Mouse (Mus musculus) kidney, embryonic 15.5 days (tissue): ENCODE data around the gene Hadhb. TPM values are rescaled to one million over a fixed set of nuclear protein-coding genes. Genes with fewer than 3 reads are reported as not detected.

Experiments
- ATAC-seq: fragments of 200-750 bp; cut with Nextera tagmentation; replicated peaks from 2 replicates; pipeline ENCODE4 v1.8.0; 2017; ENCODE audit warnings: moderate TSS enrichment; ENCODE audit not compliant: low FRiP score
- H3K27ac ChIP-seq: fragments of 300-500 bp; sonication (generic); 2 replicates; pipeline ENCODE4 v1.5.1; 2015; ENCODE audit warnings: mild to moderate bottlenecking, inconsistent platforms
- H3K27me3 ChIP-seq: fragments of 300-500 bp; sonication (generic); 2 replicates; pipeline ENCODE4 v1.6.1; 2015; ENCODE audit warnings: inconsistent platforms
- H3K36me3 ChIP-seq: fragments of 300-500 bp; sonication (generic); 2 replicates; pipeline ENCODE4 v1.6.1; 2015; ENCODE audit warnings: inconsistent platforms
- H3K4me1 ChIP-seq: fragments of 300-500 bp; sonication (generic); 2 replicates; pipeline ENCODE4 v1.6.1; 2015; ENCODE audit warnings: inconsistent platforms
- H3K4me2 ChIP-seq: fragments of 300-500 bp; sonication (generic); 2 replicates; pipeline ENCODE4 v1.6.1; 2015; ENCODE audit warnings: moderate library complexity, mild to moderate bottlenecking, inconsistent platforms
- H3K4me3 ChIP-seq: fragments of 300-500 bp; sonication (generic); replicated peaks from 2 replicates; pipeline ENCODE4 v1.5.1; 2015; ENCODE audit warnings: mild to moderate bottlenecking, inconsistent platforms
- H3K9ac ChIP-seq: fragments of 300-500 bp; sonication (generic); 2 replicates; pipeline ENCODE4 v1.6.1; 2015; ENCODE audit warnings: mild to moderate bottlenecking, inconsistent platforms
- H3K9me3 ChIP-seq: fragments of 300-500 bp; sonication (generic); replicated peaks from 2 replicates; pipeline ENCODE4 v1.6.1; 2016; ENCODE audit warnings: inconsistent platforms
- WGBS: fragments of 180-500 bp; shearing (Covaris S2); methylation state at CpG from one replicate; pipeline ENCODE4 v1.1.7; 2015; ENCODE audit warnings: mixed read lengths; 5-methylcytosine and 5-hydroxymethylcytosine counted together
- polyA plus RNA-seq: library from polyadenylated mRNA; unstranded; fragments of >200 nt; fragmentation: Nextera tagmentation; extraction: Ambion mirVana; gene quantifications from 2 replicates; pipeline ENCODE4 v1.2.1, GENCODE M21; 2015

The Hadhb gene
- polyA plus RNA-seq, 1 experiment from 2014 or later = 157 TPM

DNA sequence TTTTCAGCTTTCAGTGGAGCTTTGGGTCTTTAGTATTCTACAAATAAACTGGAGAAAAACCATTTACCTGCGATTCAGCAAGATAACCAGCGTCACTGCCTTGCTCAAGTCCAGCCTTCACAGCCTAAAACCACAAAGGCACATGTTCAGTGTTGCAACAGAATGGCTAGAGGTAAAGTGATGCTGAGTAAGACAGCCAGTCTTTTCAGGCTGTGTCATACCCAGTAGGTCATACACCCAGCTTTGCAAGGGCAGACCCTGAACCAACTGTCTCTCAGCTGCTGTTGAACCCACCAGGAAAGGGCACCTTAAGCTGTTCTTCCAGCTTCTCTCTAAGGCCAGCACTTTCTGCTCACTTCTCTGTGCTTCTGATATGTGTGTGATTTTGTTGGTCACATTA is 22.9 kb upstream of the Hadhb start:
- no peak for ATAC-seq
- H3K9ac ChIP-seq = no peak overlapping the region
- H3K36me3 ChIP-seq = peaks cover 87% of the 10 kb centered on the region
- no peak overlapping the region for H3K4me3 ChIP-seq
- no peaks in the 10 kb centered on the region for H3K4me1 ChIP-seq
- no peak overlapping the region for H3K27ac ChIP-seq
- 96% methylated on average over 2 of the region's 2 CpGs for WGBS
- H3K9me3 ChIP-seq = no peaks in the 10 kb centered on the region
- no peaks in the 10 kb centered on the region for H3K27me3 ChIP-seq
- no peak overlapping the region for H3K4me2 ChIP-seq

DNA sequence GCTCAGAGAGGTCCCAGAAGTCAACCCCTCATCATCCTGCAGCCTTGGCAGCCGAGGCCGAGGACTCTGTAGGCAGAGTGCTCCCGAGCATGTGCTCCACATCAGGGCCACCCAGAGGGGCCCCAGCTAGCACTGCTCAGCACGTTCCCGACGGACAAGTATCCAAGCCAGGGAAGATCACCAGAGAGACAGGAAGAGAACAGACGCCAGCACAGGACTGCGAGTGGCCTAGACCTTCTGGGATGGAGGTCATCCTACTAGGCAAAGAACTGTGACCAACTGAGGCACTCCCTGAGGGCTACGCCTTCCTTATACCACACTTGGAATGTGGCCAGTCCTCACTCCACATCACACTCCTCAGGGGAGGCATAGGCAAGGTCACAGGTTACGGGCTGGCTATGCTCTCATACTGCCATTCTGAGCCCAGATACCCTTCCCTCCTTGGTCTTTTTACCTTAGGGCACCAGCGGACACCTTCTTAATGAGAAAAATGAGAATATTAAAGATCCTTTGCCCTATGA is 19.3 kb upstream of the Hadhb start:
- 88% methylated on average over 11 of the region's 11 CpGs for WGBS
- Histone ChIP-seq H3K27me3 (no peaks in the 10 kb centered on the region), H3K4me3 (no peak overlapping the region), H3K27ac (no peak overlapping the region), H3K4me1 (no peaks in the 10 kb centered on the region), H3K9me3 (no peaks in the 10 kb centered on the region), H3K9ac (no peak overlapping the region), H3K36me3 (peaks cover 86% of the 10 kb centered on the region), H3K4me2 (no peak overlapping the region)
- no peak for ATAC-seq

DNA sequence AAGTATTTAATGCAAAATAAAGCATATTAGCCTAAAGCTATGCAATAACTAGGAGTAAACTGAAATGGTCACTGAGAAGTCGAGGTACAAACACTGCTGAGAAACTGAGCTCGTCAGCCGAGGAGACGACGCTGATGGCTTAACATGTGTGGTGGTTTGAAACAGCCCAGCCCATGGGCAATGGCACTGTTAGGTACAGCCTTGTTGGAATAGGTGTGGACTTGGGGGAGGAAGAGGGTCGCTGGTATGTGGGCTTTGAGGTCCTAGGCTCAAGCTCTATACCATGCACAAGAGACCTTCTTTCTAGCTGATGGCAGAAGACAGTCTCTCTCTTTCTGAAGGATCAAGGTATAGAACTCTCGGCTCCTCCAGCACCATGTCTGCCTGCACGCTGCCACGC is 17.8 kb upstream of the Hadhb start:
- Histone ChIP-seq H3K9me3 (no peaks in the 10 kb centered on the region), H3K27ac (no peak overlapping the region), H3K27me3 (no peaks in the 10 kb centered on the region), H3K4me2 (no peak overlapping the region), H3K9ac (no peak overlapping the region), H3K4me3 (no peak overlapping the region), H3K36me3 (peaks cover 88% of the 10 kb centered on the region), H3K4me1 (no peaks in the 10 kb centered on the region)
- ATAC-seq = no peak
- 97% methylated on average over 9 of the region's 9 CpGs for WGBS

DNA sequence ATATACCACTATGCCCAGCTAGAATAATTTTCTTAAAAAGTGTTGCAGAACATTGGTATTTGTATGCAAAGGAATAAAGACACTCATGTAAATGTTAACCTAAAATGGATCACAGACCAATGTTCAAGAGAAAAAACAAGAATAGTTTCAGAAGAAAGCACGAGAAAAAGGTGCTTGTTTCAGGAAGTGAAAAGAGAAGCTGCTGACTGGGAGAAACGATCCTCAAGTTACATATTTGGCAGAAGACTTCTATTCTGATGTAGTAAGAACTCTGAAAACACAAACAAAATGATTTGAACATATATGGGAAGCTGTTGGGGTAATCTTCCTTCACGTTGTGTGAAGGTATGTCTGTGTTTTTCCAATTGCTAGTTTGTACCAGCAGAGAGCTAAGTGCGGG is 16.9 kb upstream of the Hadhb start:
- Histone ChIP-seq H3K4me1 (no peaks in the 10 kb centered on the region), H3K27me3 (no peaks in the 10 kb centered on the region), H3K4me2 (no peak overlapping the region), H3K27ac (no peak overlapping the region), H3K4me3 (no peak overlapping the region), H3K9ac (no peak overlapping the region), H3K9me3 (no peaks in the 10 kb centered on the region), H3K36me3 (peaks cover 88% of the 10 kb centered on the region)
- ATAC-seq = no peak
- 89% methylated on average over 4 of the region's 4 CpGs for WGBS

DNA sequence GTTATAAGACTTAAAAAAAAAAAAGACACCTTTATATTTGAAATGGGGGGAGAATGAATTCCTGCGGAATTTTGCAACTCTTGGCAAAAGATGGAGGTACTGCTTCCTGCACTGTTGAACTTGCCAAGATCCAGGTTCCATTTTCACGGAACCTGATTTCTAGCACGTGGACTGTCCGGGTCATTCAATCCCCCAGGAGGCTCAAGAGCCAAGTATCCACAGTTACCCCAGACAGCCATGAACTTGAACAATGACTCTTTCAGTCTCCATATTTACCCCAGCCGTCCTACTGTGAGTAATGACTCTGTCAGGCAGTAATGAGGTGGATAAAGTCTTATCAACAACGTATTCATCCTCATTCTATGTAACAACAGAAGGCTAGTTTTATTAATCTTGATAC is 8.5 kb upstream of the Hadhb start:
- H3K9me3 ChIP-seq = no peaks in the 10 kb centered on the region
- H3K36me3 ChIP-seq = peaks cover 64% of the 10 kb centered on the region
- no peak for ATAC-seq
- WGBS = 93% methylated on average over 6 of the region's 6 CpGs
- 0 out of 2 replicates have a peak, but pooled peaks cover 5% of the 10 kb centered on the region for H3K4me1 ChIP-seq
- no peak overlapping the region for H3K27ac ChIP-seq
- no peaks in the 10 kb centered on the region for H3K27me3 ChIP-seq
- H3K4me2 ChIP-seq = no peak overlapping the region
- H3K9ac ChIP-seq = no peak overlapping the region
- no peak overlapping the region for H3K4me3 ChIP-seq

DNA sequence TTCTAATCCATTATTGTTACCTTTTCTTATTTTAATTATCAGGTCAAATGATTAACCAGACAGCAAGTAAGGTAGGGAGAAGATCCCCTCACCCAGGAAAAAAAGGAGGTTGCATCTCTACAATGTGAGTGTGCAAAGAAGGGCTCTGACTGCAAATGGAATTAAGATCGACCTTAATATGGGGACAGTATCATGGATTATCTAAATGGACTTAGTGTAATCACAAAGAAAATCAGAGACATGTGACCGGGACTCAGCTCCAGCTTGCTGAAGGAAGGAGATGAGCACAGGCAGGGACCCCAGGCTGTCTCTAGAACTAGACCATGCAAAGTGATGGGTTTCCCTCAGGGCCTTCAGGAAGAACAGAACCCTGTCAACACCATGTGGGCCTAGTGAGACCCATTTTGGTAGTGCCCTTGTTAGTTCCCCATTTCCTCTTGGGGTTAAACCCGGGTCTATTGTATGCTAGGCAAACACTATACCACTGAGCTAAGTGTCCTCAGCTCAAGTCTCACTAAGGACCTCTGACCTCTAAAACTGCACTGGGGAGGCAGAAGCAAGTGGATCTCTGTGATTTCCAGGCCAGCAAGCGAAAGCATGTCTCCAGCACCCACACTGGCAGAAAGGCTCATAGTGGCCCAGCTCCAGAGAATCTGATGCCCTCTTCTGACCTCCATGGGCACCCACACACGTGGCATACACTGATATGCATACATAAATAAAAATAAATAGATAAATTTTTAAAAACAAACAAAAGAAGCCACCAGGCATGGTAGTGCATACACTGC is 6.7 kb upstream of the Hadhb start:
- Histone ChIP-seq H3K9ac (no peak overlapping the region), H3K27me3 (no peaks in the 10 kb centered on the region), H3K36me3 (peaks cover 46% of the 10 kb centered on the region), H3K4me2 (no peak overlapping the region), H3K9me3 (no peaks in the 10 kb centered on the region), H3K27ac (no peak overlapping the region), H3K4me3 (no peak overlapping the region), H3K4me1 (peaks cover 10% of the 10 kb centered on the region; the same call in 1 of the 2 replicates)
- no peak for ATAC-seq
- WGBS = 83% methylated on average over 5 of the region's 5 CpGs

DNA sequence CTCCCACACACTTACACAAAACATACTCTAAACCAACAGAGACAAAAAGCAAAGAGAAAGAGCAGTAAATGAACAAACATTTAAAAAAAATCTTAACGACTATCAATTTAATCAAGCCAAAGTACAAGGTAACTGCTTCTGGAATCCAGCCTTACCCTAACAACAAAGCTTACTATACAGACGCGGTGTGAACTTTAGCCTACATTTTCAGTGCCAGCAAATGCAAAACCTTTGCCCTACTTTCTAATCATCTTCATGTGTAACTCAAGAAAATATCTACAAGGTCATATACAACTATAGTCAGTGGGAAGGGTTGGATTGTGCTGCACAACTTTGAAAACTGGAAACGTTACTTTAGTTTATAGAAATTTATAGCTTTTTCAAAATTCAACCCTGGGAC is 3.0 kb upstream of the Hadhb start:
- H3K4me3 ChIP-seq = no peak overlapping the region
- H3K4me2 ChIP-seq = no peak overlapping the region
- H3K4me1 ChIP-seq = peaks cover 22% of the 10 kb centered on the region
- no peak overlapping the region for H3K27ac ChIP-seq
- peaks cover 12% of the 10 kb centered on the region for H3K36me3 ChIP-seq
- H3K9me3 ChIP-seq = no peaks in the 10 kb centered on the region
- no peak overlapping the region for H3K9ac ChIP-seq
- 71% methylated on average over 4 of the region's 4 CpGs for WGBS
- H3K27me3 ChIP-seq = no peaks in the 10 kb centered on the region
- ATAC-seq = no peak

DNA sequence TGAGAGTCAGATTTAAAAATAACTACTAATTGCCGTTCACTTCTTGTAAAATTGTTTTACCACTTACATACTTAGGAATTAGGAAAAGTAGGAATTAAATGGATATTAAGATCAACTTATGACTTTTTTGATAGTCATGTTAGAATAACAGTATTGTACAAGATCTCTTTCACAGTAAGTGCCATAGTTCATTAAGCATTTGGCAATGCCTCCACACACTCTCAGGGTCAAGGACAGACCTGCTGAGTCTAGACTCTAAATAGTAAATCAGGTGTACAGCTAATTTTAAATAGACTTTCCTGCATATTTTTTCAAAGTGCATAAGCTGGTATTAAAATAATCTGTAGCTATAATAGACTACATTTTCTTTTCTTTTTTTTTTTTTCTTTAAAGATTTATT is 2.6 kb upstream of the Hadhb start:
- ATAC-seq = no peak
- H3K9me3 ChIP-seq = no peaks in the 10 kb centered on the region
- no peak overlapping the region for H3K4me2 ChIP-seq
- H3K4me3 ChIP-seq = no peak overlapping the region
- H3K27ac ChIP-seq = no peak overlapping the region
- 75% methylated on average over 1 of the region's 1 CpGs for WGBS
- H3K4me1 ChIP-seq = peaks cover 22% of the 10 kb centered on the region
- H3K27me3 ChIP-seq = no peaks in the 10 kb centered on the region
- no peak overlapping the region for H3K9ac ChIP-seq
- peaks cover 10% of the 10 kb centered on the region for H3K36me3 ChIP-seq

DNA sequence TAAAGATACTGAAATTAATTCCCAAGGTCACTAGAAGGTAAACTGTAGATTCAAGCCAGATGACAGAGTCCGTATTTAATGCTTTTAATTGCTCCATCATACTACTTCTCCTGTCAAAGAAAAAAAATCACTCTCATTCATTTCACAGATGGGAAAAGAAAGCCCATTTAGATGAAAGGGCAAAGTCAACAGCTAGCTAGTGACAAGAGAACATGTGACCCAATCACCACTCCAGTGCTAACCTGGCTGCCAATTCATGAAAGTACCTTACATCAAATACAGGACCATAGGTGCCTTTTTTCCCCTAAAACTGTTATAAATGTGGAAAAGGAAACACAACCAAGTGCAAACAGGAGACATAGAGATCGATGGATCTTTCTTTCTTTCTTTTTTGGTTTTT is 1.8 kb upstream of the Hadhb start:
- Histone ChIP-seq H3K27ac (no peak overlapping the region), H3K4me1 (peaks cover 22% of the 10 kb centered on the region), H3K9ac (no peak overlapping the region), H3K27me3 (no peaks in the 10 kb centered on the region), H3K9me3 (no peaks in the 10 kb centered on the region), H3K4me3 (no peak overlapping the region), H3K4me2 (peak overlapping the region; percentile 30; the same call in 1 of the 2 replicates), H3K36me3 (peaks cover 10% of the 10 kb centered on the region)
- ATAC-seq = no peak
- WGBS = 94% methylated on average over 2 of the region's 2 CpGs

DNA sequence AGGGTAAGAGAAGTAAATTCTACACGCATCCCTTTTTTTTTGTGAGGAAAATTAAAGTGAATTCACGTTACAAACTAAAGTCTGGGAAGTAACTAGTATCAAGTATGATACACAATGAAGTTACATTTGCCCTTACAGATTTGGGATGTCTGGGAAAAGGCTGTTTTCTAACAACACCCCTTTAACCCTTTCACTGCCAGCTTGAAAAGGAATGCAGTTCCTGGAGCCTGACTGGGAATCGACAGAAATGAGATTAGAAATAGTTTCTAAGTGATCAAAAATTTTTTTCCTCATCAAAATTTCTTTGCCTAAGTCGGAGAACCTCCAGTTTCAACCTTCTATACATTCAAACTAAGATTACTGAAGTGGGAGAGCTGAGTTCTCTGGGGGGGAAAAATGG is 1.0 kb upstream of the Hadhb start:
- H3K9me3 ChIP-seq = no peaks in the 10 kb centered on the region
- H3K4me1 ChIP-seq = peaks cover 22% of the 10 kb centered on the region
- peak overlapping the region; percentile 93; the same call in 1 of the 2 replicates for H3K27ac ChIP-seq
- peak overlapping the region; percentile 98 for H3K4me3 ChIP-seq
- peak overlapping the region; percentile 92 for H3K9ac ChIP-seq
- no peak for ATAC-seq
- WGBS = 22% methylated on average over 4 of the region's 4 CpGs
- no peaks in the 10 kb centered on the region for H3K27me3 ChIP-seq
- H3K36me3 ChIP-seq = peaks cover 7% of the 10 kb centered on the region
- H3K4me2 ChIP-seq = peak overlapping the region; percentile 65

DNA sequence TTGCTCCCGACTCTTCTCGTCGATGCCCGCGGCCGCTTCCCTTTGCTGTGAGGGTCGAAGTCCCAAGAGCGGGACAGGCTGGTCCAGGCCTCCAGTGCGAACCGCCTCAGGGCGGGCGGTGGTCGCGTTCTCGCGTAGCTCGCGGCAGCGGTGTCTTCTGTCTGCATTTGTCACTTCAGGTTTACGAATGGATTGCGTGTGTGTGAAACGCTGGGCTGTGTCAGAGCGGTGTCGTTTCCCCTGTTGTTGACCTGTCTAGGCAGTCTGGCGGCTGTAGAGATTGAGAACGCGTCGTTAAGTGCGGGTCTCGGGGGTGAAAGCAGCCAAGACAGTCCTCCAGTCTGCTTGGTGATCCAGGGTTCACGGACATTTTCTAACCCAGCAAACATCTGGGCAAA is 346 bp downstream of the Hadhb start:
- ATAC-seq = peak; percentile 55
- peak overlapping the region; percentile 93 for H3K27ac ChIP-seq
- H3K36me3 ChIP-seq = no peaks in the 10 kb centered on the region
- H3K4me1 ChIP-seq = peaks cover 22% of the 10 kb centered on the region
- peak overlapping the region; percentile 92 for H3K9ac ChIP-seq
- peak overlapping the region; percentile 65 for H3K4me2 ChIP-seq
- no peaks in the 10 kb centered on the region for H3K9me3 ChIP-seq
- H3K27me3 ChIP-seq = no peaks in the 10 kb centered on the region
- WGBS = under 1% methylated on average over 31 of the region's 31 CpGs
- peak overlapping the region; percentile 98 for H3K4me3 ChIP-seq

DNA sequence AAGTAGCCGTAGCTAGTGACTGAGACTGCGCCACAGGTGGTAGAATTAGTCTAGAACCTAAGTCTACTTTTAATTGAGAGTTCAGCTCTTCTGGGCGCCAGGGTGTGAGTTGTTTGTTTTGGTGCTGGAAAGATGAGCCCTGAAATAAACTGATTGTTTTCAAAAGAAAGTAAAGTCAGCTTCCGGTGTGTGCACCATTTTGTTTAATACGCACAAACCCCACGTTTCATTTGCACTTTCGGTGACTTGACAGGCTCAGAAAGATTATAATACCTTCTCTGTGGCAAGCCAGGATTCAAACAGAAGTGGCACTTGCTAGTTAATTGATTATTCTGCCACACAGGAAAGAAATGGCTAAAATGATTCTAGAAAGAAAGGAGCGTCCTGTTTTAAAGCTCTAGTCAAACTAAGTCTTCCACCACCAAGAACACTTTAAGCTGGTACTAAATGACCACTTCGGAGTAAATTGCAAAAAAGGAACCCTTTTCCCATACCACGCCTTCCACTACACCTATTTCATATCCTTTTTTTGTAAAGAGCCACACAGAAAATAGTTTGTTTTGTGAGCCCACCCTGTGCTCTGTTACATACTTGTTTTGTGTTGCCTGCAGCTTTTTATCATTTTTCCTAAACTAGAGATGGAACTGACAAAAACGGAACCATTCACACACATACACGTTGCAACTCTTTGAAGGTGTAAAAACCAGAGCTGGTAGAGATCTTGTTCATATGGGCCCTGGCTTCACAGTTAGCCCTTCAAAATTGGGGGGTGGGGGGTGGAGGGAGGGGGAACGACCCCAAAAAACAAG is 977 bp downstream of the Hadhb start:
- H3K9ac ChIP-seq = peak overlapping the region; percentile 92
- H3K27ac ChIP-seq = peak overlapping the region; percentile 93
- peak overlapping the region; percentile 98 for H3K4me3 ChIP-seq
- H3K27me3 ChIP-seq = no peaks in the 10 kb centered on the region
- ATAC-seq = no peak
- H3K36me3 ChIP-seq = no peaks in the 10 kb centered on the region
- peak overlapping the region; percentile 65 for H3K4me2 ChIP-seq
- peaks cover 21% of the 10 kb centered on the region for H3K4me1 ChIP-seq
- WGBS = 29% methylated on average over 13 of the region's 13 CpGs
- H3K9me3 ChIP-seq = no peaks in the 10 kb centered on the region
